Mouse (Mus musculus) megakaryocyte, embryonic 14.5 days (primary cell): Measurements from ENCODE around the gene Polr2b.

Source experiments
- FLI1 ChIP-seq: IDR thresholded peaks from 2 replicates; pipeline ENCODE4 v1.6.1; 2012; ENCODE audit warnings: low read length, inconsistent platforms, mixed read lengths
- GATA1 ChIP-seq: IDR thresholded peaks from 3 replicates; pipeline ENCODE4 v1.6.1; 2012; ENCODE audit warnings: mixed read lengths, low read length, inconsistent platforms, borderline replicate concordance

DNA sequence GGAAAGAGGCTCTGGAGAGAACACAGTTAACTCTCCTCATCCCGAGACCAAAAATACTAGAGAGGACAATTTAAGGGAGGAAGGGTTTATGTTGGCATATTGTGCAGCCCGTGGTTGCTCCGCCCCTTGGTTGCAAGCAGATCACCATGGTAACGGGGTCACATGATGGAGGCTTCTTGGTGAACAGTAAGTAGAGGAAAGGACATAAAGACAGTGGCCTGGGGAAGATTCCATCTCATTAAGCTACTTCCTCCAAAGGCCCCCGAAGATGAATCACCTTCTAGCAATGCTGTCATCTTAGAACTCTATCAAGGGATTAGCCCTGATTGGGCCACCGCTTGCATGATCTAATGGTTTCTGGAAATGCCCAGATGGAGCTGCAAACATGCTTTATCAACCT, 62.8 kb downstream of the Polr2b start:
- TF ChIP-seq GATA1 (no peak), FLI1 (no peak)
